Mouse (Mus musculus) myocyte (in vitro differentiated cells): ENCODE results near the gene Cox6a2. TPM values are rescaled to one million over a fixed set of nuclear protein-coding genes. Genes with fewer than 3 reads are reported as not detected.

Experiments used
- H3K27me3 ChIP-seq: one replicate; pipeline ENCODE4 v1.6.1; 2011; ENCODE audit not compliant: control insufficient read depth, insufficient read depth, insufficient read length
- H3K36me3 ChIP-seq: one replicate; pipeline ENCODE4 v1.6.1; 2011; ENCODE audit not compliant: control insufficient read depth, insufficient read depth
- H3K4me2 ChIP-seq: one replicate; pipeline ENCODE4 v1.6.1; 2011; ENCODE audit warnings: low read depth, control low read depth
- H3K4me3 ChIP-seq: one replicate; pipeline ENCODE4 v1.5.1; 2011; ENCODE audit warnings: mild to moderate bottlenecking, control low read depth, moderate library complexity
- H3K79me2 ChIP-seq: one replicate; pipeline ENCODE4 v1.6.1; 2011; ENCODE audit not compliant: control insufficient read depth, insufficient read depth
- H3ac ChIP-seq: one replicate; pipeline ENCODE4 v1.6.1; 2011; ENCODE audit not compliant: control insufficient read depth, insufficient read length
- CEBPB ChIP-seq: IDR thresholded peaks from 2 replicates; pipeline ENCODE4 v1.6.1; 2011; ENCODE audit warnings: mild to moderate bottlenecking, moderate library complexity; ENCODE audit not compliant: poor library complexity, insufficient read depth, severe bottlenecking
- E2F4 ChIP-seq: IDR thresholded peaks from one replicate; pipeline ENCODE4 v1.6.1; 2011; ENCODE audit warnings: mild to moderate bottlenecking, control low read depth, moderate library complexity; ENCODE audit not compliant: insufficient read depth
- MAX ChIP-seq: IDR thresholded peaks from one replicate; pipeline ENCODE4 v1.6.1; 2011; ENCODE audit warnings: low read depth, mild to moderate bottlenecking, control low read depth
- MYOD1 ChIP-seq, 3 experiments: IDR thresholded peaks; one replicate each; pipeline ENCODE4 v1.6.1; 2011; ENCODE audit warnings: control low read depth in 2 of 3, low read depth in 2 of 3, mild to moderate bottlenecking in 2 of 3, moderate library complexity in 1 of 3; ENCODE audit not compliant: insufficient read length in 2 of 3, control insufficient read depth in 1 of 3
- MYOG ChIP-seq, 3 experiments: IDR thresholded peaks; one replicate each; pipeline ENCODE4 v1.6.1; 2011; ENCODE audit warnings: control low read depth in 2 of 3, low read depth in 2 of 3, mild to moderate bottlenecking in 2 of 3; ENCODE audit not compliant: insufficient read length in 2 of 3, control insufficient read depth in 1 of 3, insufficient read depth in 1 of 3
- POLR2A ChIP-seq: IDR thresholded peaks from one replicate; pipeline ENCODE4 v1.6.1; 2011; ENCODE audit warnings: low read depth, mild to moderate bottlenecking, control low read depth, moderate library complexity; ENCODE audit not compliant: insufficient read length
- POLR2AphosphoS2 ChIP-seq: IDR thresholded peaks from one replicate; pipeline ENCODE4 v1.6.1; 2011; ENCODE audit warnings: low read depth, control low read depth; ENCODE audit not compliant: insufficient read length
- REST ChIP-seq: IDR thresholded peaks from one replicate; pipeline ENCODE4 v1.6.1; 2011; ENCODE audit warnings: mild to moderate bottlenecking, control low read depth, moderate library complexity; ENCODE audit not compliant: insufficient read depth, insufficient read length
- SRF ChIP-seq: IDR thresholded peaks from one replicate; pipeline ENCODE4 v1.6.1; 2011; ENCODE audit warnings: low read depth; ENCODE audit not compliant: control insufficient read depth, insufficient read length
- TCF12 ChIP-seq: IDR thresholded peaks from one replicate; pipeline ENCODE4 v1.6.1; 2011; ENCODE audit warnings: mild to moderate bottlenecking, control low read depth; ENCODE audit not compliant: poor library complexity, insufficient read depth, severe bottlenecking
- TCF3 ChIP-seq: IDR thresholded peaks from one replicate; pipeline ENCODE4 v1.6.1; 2011; ENCODE audit warnings: low read depth, control low read depth; ENCODE audit not compliant: insufficient read length
- USF1 ChIP-seq: IDR thresholded peaks from one replicate; pipeline ENCODE4 v1.6.1; 2011; ENCODE audit warnings: low read depth, mild to moderate bottlenecking, control low read depth, moderate library complexity
- polyA plus RNA-seq: library from polyadenylated mRNA; unstranded; fragments of >200 nt; fragmentation: generic; extraction: Trizol; gene quantifications from one replicate; pipeline ENCODE4 v1.2.1, GENCODE M21; 2012; ENCODE audit warnings: missing spikeins

The Cox6a2 gene
- polyA plus RNA-seq, 1 experiment: 1,017 TPM

GRCm38 (mm10) chr7:128249998-128250397, 43.8 kb upstream of the Cox6a2 start:
- TF ChIP-seq MYOD1 (IDR thresholded peaks at IDR 0.05; ENCODE audit: control insufficient read depth in 1 of 3, insufficient read length in 2 of 3, low read depth in 2 of 3): no peak
- no peaks in the 10 kb centered on the region for H3K27me3 ChIP-seq
- no peak overlapping the region for H3K4me3 ChIP-seq
- no peak overlapping the region for H3K4me2 ChIP-seq
- peaks cover 22% of the 10 kb centered on the region for H3K79me2 ChIP-seq
- H3ac ChIP-seq: no peak overlapping the region
- H3K36me3 ChIP-seq: peaks cover 27% of the 10 kb centered on the region

GRCm38 (mm10) chr7:128248081-128249042, 42.2 kb upstream of the Cox6a2 start:
- Histone ChIP-seq H3K4me2 (peak overlapping the region; percentile 80), H3K36me3 (peaks cover 18% of the 10 kb centered on the region), H3K27me3 (no peaks in the 10 kb centered on the region), H3K79me2 (peaks cover 22% of the 10 kb centered on the region), H3ac (no peak overlapping the region), H3K4me3 (peak overlapping the region; percentile 78)
- TF ChIP-seq MYOD1 (IDR thresholded peaks at IDR 0.05; ENCODE audit: control insufficient read depth in 1 of 3, insufficient read length in 2 of 3, low read depth in 2 of 3): no peak
- no peak for TF ChIP-seq SRF
- TF ChIP-seq POLR2A: no peak
- TF ChIP-seq MYOG (IDR thresholded peaks at IDR 0.05; ENCODE audit: control insufficient read depth in 1 of 3, insufficient read depth in 1 of 3, insufficient read length in 2 of 3, low read depth in 2 of 3): no peak
- no peak for TF ChIP-seq USF1
- no peak for TF ChIP-seq POLR2AphosphoS2
- TF ChIP-seq REST: no peak
- no peak for TF ChIP-seq CEBPB
- TF ChIP-seq TCF12: no peak
- no peak for TF ChIP-seq TCF3
- TF ChIP-seq MAX: no peak
- TF ChIP-seq E2F4: no peak

GRCm38 (mm10) chr7:128247443-128247842, 41.3 kb upstream of the Cox6a2 start:
- H3K4me3 ChIP-seq: peak overlapping the region; percentile 78
- TF ChIP-seq MAX: no peak
- no peak for TF ChIP-seq TCF3
- TF ChIP-seq E2F4: no peak
- no peak for TF ChIP-seq MYOD1 (IDR thresholded peaks at IDR 0.05; ENCODE audit: control insufficient read depth in 1 of 3, insufficient read length in 2 of 3, low read depth in 2 of 3)
- no peak for TF ChIP-seq CEBPB
- peaks cover 17% of the 10 kb centered on the region for H3K36me3 ChIP-seq
- H3ac ChIP-seq: peak overlapping the region; percentile 76
- H3K79me2 ChIP-seq: peaks cover 22% of the 10 kb centered on the region
- peak overlapping the region; percentile 80 for H3K4me2 ChIP-seq
- no peaks in the 10 kb centered on the region for H3K27me3 ChIP-seq

- peak; percentile 34 for TF ChIP-seq SRF
- TF ChIP-seq TCF3: no peak
- TF ChIP-seq POLR2A: peak; percentile 74
- no peak for TF ChIP-seq TCF12
- TF ChIP-seq USF1: no peak
- TF ChIP-seq MYOD1 (IDR thresholded peaks at IDR 0.05; ENCODE audit: control insufficient read depth in 1 of 3, insufficient read length in 2 of 3, low read depth in 2 of 3): no peak
- TF ChIP-seq POLR2AphosphoS2: peak; percentile 89
- no peak for TF ChIP-seq CEBPB
- no peak for TF ChIP-seq REST
- no peak for TF ChIP-seq MYOG (IDR thresholded peaks at IDR 0.05; ENCODE audit: control insufficient read depth in 1 of 3, insufficient read depth in 1 of 3, insufficient read length in 2 of 3, low read depth in 2 of 3)
- no peak for TF ChIP-seq MAX
- no peak for TF ChIP-seq E2F4
- peak within 1 kb of the TSS; percentile 78 for H3K4me3 ChIP-seq
- H3K36me3 ChIP-seq: peaks cover 12% of the 10 kb centered on the region
- H3K79me2 ChIP-seq: peaks cover 22% of the 10 kb centered on the region
- H3K4me2 ChIP-seq: peak within 1 kb of the TSS; percentile 85
- peak within 1 kb of the TSS; percentile 76 for H3ac ChIP-seq
- no peaks in the 10 kb centered on the region for H3K27me3 ChIP-seq
Observed at GRCm38 (mm10) chr7:128246496-128247391, 40.6 kb upstream of the Cox6a2 start, which contains the start of gene Tgfb1i1. Tgfb1i1 (plus strand) TSS chr7:128246812.

- Histone ChIP-seq H3K79me2 (peaks cover 22% of the 10 kb centered on the region), H3ac (no peak overlapping the region), H3K27me3 (no peaks in the 10 kb centered on the region), H3K4me2 (peak overlapping the region; percentile 85), H3K4me3 (peak overlapping the region; percentile 78), H3K36me3 (peaks cover 8% of the 10 kb centered on the region)
- TF ChIP-seq TCF12 (no peak), MYOG (IDR thresholded peaks at IDR 0.05; ENCODE audit: control insufficient read depth in 1 of 3, insufficient read depth in 1 of 3, insufficient read length in 2 of 3, low read depth in 2 of 3) (no peak), USF1 (no peak), POLR2AphosphoS2 (no peak), REST (no peak), MAX (no peak)
Observed at GRCm38 (mm10) chr7:128245547-128245946, 39.4 kb upstream of the Cox6a2 start.
